Mouse (Mus musculus): ENCODE measurements around the gene Gdi2. TPM values are rescaled to one million over a fixed set of nuclear protein-coding genes. Genes with fewer than 3 reads are reported as not detected.
"Not testable (repeated sequence)": the region's sequence is repeated elsewhere in the genome, so short reads cannot be mapped to it uniquely, and the experiment has no call there.

Gene Gdi2
- 234 and 245 TPM in 2 replicates for polyA plus RNA-seq (2012; rRNA removed)

DNA sequence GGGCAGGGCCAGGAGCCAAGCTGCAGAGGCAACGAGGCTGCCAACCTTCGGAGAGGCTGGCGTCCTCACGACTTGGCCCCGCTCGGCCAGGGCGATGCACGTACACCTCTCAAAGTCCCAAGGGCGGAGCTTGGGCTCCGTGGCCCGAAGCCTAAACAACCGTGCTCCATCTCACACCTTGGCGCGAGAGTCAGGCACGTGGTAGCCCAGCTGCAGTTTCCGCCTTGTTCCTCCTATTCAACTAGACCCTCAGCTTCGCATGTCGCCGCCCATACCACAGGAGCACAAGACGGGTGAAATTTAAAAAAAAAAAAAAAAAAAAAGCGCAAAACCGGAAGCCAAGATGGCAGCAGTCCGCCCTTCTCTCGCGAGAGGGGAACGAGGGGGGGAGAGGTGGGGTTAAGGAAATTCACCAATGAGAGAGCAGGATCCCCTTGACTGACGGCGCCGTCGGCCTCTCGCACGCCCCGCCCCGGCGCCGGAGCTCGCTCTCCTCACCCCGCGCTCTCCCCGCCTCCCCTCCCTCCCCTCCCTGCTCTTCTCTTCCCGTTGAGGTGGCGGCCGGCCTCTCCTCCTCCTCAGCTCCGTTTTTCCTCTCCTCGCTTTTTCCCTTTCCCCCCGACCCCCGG, at the start of gene Gdi2:
Gene Gdi2 (plus strand): TSS at position 470 of the 629 bp plus-strand sequence.
- DNase-seq: peak; percentile 94 to 95
- Histone ChIP-seq H3K4me1 (ENCODE audit: control insufficient read depth, insufficient read depth, low read length) (peaks cover 6% of the 10 kb centered on the region; the same call in 1 of the 2 replicates), H3K27ac (ENCODE audit: insufficient read depth, low read length) (peak within 1 kb of the TSS; percentile 92), H3K27me3 (ENCODE audit: control insufficient read depth, insufficient read depth, low read length) (no peaks in the 10 kb centered on the region), H3K4me3 (replicated peaks; ENCODE audit: insufficient read depth, low read depth, low read length) (peak within 1 kb of the TSS; percentile 91)
- 1% methylated on average over 41 of the region's 47 CpGs for WGBS
- TF ChIP-seq POLR2A (IDR thresholded peaks at IDR 0.05; ENCODE audit: borderline replicate concordance, insufficient read depth, low read length) (peak; percentile 84), CTCF (IDR thresholded peaks at IDR 0.05; ENCODE audit: borderline replicate concordance, insufficient read depth, low read depth, low read length) (no peak)

DNA sequence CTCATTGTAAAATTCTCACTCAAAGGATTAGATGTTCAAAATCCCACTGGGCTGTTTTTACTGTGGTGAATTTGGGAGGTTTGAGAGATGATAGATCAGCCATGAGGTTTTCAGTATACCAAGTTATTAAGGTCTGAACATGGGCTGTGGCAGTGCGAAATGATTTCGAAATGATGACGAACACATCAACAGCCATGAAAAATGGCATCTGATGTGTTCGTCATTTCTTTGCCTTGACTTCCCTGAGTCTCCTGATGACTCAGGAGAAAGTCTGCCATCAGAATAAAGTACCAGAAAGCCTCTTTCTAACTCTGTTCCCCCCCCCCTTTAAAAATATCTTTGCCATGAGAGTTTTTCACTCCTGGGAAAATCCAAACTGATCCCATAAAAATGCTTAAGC, 42.3 kb upstream of the Gdi2 start:
- Histone ChIP-seq H3K27ac (ENCODE audit: insufficient read depth, low read length) (no peak overlapping the region), H3K27me3 (ENCODE audit: control insufficient read depth, insufficient read depth, low read length) (no peaks in the 10 kb centered on the region), H3K4me3 (replicated peaks; ENCODE audit: insufficient read depth, low read depth, low read length) (no peak overlapping the region), H3K4me1 (ENCODE audit: control insufficient read depth, insufficient read depth, low read length) (no peaks in the 10 kb centered on the region)
- TF ChIP-seq POLR2A (IDR thresholded peaks at IDR 0.05; ENCODE audit: borderline replicate concordance, insufficient read depth, low read length) (no peak), CTCF (IDR thresholded peaks at IDR 0.05; ENCODE audit: borderline replicate concordance, insufficient read depth, low read depth, low read length) (no peak)
- WGBS: 95% methylated on average over 4 of the region's 4 CpGs
- DNase-seq: no peak

DNA sequence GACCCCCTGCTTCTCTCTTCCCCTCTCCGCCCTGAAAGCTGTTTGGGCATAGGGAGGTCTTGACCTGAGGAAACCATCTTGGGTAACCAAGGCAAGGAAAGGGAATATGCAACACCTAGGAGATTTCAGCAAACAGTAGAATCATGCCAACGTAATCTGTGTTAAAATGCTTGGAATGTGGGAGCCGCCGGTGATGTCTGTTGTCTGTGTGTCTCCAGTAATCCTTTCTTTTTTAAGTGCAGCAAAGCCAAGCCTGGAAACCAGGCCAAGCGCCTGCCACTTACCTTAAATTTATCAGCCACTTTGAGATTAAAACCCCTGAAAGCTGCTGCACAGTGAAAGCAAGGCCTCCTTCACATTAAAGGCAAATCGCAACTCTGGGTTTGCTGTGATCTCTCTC, 36.8 kb upstream of the Gdi2 start:
- 79% methylated on average over 6 of the region's 6 CpGs for WGBS
- not testable (repeated sequence) for DNase-seq; H3K27ac ChIP-seq (ENCODE audit: insufficient read depth, low read length)

DNA sequence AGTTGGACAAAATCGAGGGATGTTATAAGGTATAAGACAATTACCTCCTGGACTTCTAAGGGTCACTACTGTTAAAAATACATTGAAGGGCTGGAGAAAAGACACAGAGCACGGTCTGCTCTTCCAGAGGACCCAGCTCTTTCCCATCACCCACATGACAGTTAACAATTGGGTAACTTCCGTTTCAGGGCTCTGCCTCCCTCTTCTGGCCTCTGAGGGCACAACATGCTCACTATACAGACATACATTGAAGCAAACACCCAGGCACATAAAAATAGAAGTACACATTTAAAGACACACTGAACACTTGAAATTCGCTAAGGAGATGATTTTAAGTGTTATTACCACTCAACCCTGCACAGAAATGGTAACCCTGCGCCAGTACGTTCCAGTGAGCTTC, 22.5 kb upstream of the Gdi2 start:
- not testable (repeated sequence) for H3K27me3 ChIP-seq (ENCODE audit: control insufficient read depth, insufficient read depth, low read length); H3K4me3 ChIP-seq (replicated peaks; ENCODE audit: insufficient read depth, low read depth, low read length); H3K4me1 ChIP-seq (ENCODE audit: control insufficient read depth, insufficient read depth, low read length); H3K27ac ChIP-seq (ENCODE audit: insufficient read depth, low read length); DNase-seq
- WGBS: 78% methylated on average over 6 of the region's 6 CpGs

More for the DNA sequence above, 36.8 kb upstream of the Gdi2 start:
- not testable (repeated sequence) for H3K27me3 ChIP-seq (ENCODE audit: control insufficient read depth, insufficient read depth, low read length); H3K4me1 ChIP-seq (ENCODE audit: control insufficient read depth, insufficient read depth, low read length); H3K4me3 ChIP-seq (replicated peaks; ENCODE audit: insufficient read depth, low read depth, low read length)

DNA sequence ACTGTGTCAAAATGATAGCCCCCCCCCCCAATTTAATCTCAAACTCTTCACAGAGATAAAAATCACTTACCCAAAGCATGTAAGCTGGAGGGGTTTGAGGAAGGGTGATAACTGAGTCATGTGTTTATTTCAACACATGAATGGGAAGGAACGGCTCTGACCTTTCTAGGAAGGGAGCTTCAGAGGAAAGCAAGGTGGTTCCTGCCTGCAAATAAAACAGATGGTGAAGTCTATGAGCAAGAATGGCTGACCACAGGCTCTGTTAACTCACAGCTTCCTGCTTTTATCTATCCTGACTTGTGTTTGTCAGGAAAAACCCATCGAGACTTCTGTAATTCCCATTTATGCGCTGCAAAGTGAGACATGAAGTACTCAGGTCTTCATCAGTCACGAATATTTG, 18.5 kb upstream of the Gdi2 start:
- not testable (repeated sequence) for H3K27ac ChIP-seq (ENCODE audit: insufficient read depth, low read length); H3K4me1 ChIP-seq (ENCODE audit: control insufficient read depth, insufficient read depth, low read length); H3K27me3 ChIP-seq (ENCODE audit: control insufficient read depth, insufficient read depth, low read length); DNase-seq; H3K4me3 ChIP-seq (replicated peaks; ENCODE audit: insufficient read depth, low read depth, low read length)
- WGBS: 77% methylated on average over 4 of the region's 4 CpGs

DNA sequence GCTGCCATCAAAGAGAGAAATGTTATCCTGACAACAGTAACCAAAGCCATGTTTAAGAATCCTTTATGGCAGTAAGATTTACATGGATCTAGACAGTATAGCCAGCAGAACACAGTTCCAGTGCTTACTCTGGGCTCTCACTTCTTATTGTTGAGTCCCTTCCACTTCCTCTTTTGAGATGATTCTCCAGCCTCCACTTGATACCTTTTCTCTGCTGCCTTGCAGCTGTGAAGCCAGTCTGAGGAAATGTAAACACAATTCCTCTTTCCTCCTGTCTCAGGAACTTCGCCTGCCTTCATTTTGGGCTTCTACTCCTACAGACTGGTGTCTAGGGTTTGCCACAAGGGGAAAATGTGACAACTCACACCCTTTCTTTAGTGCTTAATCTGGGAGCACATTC, 17.9 kb upstream of the Gdi2 start:
- not testable (repeated sequence) for H3K27me3 ChIP-seq (ENCODE audit: control insufficient read depth, insufficient read depth, low read length); DNase-seq; H3K27ac ChIP-seq (ENCODE audit: insufficient read depth, low read length); H3K4me3 ChIP-seq (replicated peaks; ENCODE audit: insufficient read depth, low read depth, low read length); H3K4me1 ChIP-seq (ENCODE audit: control insufficient read depth, insufficient read depth, low read length)
- WGBS: 45% methylated on average over 1 of the region's 1 CpGs

DNA sequence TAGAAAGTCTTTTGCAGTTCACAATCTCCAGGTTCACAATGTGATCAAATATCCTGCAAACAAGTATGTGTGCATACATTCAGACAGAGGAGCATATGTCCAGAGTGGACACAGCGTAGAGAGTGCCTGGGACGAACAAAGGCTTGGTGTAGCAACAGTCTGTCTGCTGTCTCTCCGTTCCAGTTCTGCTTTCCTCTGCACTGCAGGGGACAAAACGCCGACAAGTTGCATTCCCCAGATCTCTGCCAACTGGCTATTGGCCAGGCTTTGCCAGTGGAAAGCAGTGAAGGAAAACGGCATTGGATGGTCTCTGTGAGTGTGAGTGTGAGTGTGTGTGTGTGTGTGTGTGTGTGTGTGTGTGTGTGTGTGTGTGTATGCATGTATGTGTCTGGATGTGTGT, 14.4 kb upstream of the Gdi2 start:
- 4% methylated on average over 6 of the region's 6 CpGs for WGBS
- DNase-seq: no peak
- H3K27ac ChIP-seq (ENCODE audit: insufficient read depth, low read length): no peak overlapping the region
- TF ChIP-seq CTCF (IDR thresholded peaks at IDR 0.05; ENCODE audit: borderline replicate concordance, insufficient read depth, low read depth, low read length) (no peak), POLR2A (IDR thresholded peaks at IDR 0.05; ENCODE audit: borderline replicate concordance, insufficient read depth, low read length) (no peak)
- H3K4me1 ChIP-seq (ENCODE audit: control insufficient read depth, insufficient read depth, low read length): peaks cover 6% of the 10 kb centered on the region
- H3K4me3 ChIP-seq (replicated peaks; ENCODE audit: insufficient read depth, low read depth, low read length): no peak overlapping the region
- no peaks in the 10 kb centered on the region for H3K27me3 ChIP-seq (ENCODE audit: control insufficient read depth, insufficient read depth, low read length)

DNA sequence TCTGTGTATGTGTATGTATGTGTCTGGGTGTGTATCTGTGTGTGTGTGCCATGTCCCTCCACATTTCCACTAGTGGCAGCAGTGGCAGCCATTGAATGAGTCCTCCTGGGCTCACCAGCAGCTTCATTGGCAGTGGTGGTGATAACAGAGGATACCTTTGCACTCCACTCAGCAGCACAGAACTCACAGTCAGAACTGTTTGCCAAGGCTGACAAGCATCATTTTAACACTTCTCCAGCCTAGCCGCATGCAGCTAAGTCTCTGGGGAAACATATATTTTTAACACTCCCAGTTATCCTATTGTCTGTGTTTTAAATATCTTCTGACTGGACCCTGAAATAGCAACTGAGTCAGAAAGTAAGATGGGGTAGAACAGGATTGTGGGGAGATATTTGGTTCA, 13.9 kb upstream of the Gdi2 start:
- 65% methylated on average over 1 of the region's 1 CpGs for WGBS

DNA sequence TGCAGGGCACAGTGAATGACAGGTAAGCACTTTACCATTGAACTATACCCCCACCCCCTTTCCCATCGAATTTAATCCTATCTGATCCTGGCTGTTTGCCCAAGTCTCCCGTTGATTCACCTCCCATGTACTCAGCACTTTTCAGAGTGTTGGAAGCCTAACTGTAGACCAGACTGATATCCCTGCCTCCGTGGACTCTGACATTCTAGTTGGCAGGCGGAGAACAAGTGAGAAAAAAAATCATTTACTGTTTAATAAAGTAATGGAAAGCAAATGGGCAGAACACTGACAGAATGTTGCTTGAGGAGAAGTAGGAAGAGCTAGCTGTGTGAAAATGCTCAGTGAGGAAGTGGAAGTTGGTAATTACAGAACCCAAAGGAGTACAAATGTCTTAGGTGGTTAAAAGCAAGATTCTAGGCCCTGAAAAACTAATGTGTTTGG, 12.2 kb upstream of the Gdi2 start:
- DNase-seq: no peak
- TF ChIP-seq POLR2A (IDR thresholded peaks at IDR 0.05; ENCODE audit: borderline replicate concordance, insufficient read depth, low read length): no peak
- no peak for TF ChIP-seq CTCF (IDR thresholded peaks at IDR 0.05; ENCODE audit: borderline replicate concordance, insufficient read depth, low read depth, low read length)
- no peaks in the 10 kb centered on the region for H3K27me3 ChIP-seq (ENCODE audit: control insufficient read depth, insufficient read depth, low read length)
- 9% methylated on average over 4 of the region's 4 CpGs for WGBS
- peaks cover 6% of the 10 kb centered on the region for H3K4me1 ChIP-seq (ENCODE audit: control insufficient read depth, insufficient read depth, low read length)
- no peak overlapping the region for H3K4me3 ChIP-seq (replicated peaks; ENCODE audit: insufficient read depth, low read depth, low read length)
- no peak overlapping the region for H3K27ac ChIP-seq (ENCODE audit: insufficient read depth, low read length)

More for the DNA sequence above, 13.9 kb upstream of the Gdi2 start:
- Histone ChIP-seq H3K4me3 (replicated peaks; ENCODE audit: insufficient read depth, low read depth, low read length) (no peak overlapping the region), H3K27ac (ENCODE audit: insufficient read depth, low read length) (no peak overlapping the region), H3K27me3 (ENCODE audit: control insufficient read depth, insufficient read depth, low read length) (no peaks in the 10 kb centered on the region), H3K4me1 (ENCODE audit: control insufficient read depth, insufficient read depth, low read length) (peaks cover 6% of the 10 kb centered on the region)
- TF ChIP-seq POLR2A (IDR thresholded peaks at IDR 0.05; ENCODE audit: borderline replicate concordance, insufficient read depth, low read length): no peak
- no peak for TF ChIP-seq CTCF (IDR thresholded peaks at IDR 0.05; ENCODE audit: borderline replicate concordance, insufficient read depth, low read depth, low read length)
- no peak for DNase-seq

Measured in cerebellum, adult 2 months (tissue).